Mouse (Mus musculus) left cerebral cortex, postnatal 10 days (tissue): ENCODE measurements around the gene Bin2. TPM values are rescaled to one million over a fixed set of nuclear protein-coding genes. Genes with fewer than 3 reads are reported as not detected.

Experiments
- DNase-seq, 2 experiments: peaks; one replicate each; pipeline ENCODE4 v3.0.0; 2021 to 2022; ENCODE audit warnings: low spot score in 2 of 2, mixed read lengths in 1 of 2; ENCODE audit errors: extremely low spot score in 1 of 2
- intact Hi-C: fragments of 180-260 bp; cut with DNase I; formaldehyde crosslinking; loops from one replicate; pipeline ENCODE4 v1.15.1; 2025
- microRNA-seq: library from miRNA; unstranded; fragments of <30 nt; microRNA quantifications from one replicate; pipeline ENCODE4 v1.2.0, GENCODE M21; 2022
- total RNA-seq, 2 experiments: library from RNA; stranded (reverse); gene quantifications; 2 replicates each; pipeline ENCODE4 v1.2.3; 2021

Bin2 gene
- total RNA-seq, 2 experiments from 2014 or later, result 5.1 to 5.6 TPM

DNA sequence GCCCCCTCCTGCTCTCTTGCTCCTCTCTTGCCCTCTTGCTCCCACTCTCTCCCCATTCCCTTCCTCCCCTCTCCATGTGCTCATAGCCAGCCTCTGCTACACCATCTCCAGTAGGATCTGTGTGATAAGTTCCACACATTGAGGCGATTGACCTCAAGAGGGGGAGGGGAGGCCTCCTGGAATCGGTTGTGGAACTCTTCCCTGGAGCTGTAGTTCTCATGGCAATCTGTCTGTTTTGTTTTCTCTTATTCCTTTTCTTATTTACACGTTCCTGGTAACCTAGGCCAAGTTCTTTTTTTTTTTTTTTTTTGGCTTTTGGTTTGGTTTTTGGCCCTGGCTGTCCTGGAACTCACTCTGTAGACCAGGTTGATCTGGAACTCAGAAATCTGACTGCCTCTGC is 67.7 kb downstream of the Bin2 start:
- no peak for DNase-seq
- intact Hi-C loops, result no loop called here

DNA sequence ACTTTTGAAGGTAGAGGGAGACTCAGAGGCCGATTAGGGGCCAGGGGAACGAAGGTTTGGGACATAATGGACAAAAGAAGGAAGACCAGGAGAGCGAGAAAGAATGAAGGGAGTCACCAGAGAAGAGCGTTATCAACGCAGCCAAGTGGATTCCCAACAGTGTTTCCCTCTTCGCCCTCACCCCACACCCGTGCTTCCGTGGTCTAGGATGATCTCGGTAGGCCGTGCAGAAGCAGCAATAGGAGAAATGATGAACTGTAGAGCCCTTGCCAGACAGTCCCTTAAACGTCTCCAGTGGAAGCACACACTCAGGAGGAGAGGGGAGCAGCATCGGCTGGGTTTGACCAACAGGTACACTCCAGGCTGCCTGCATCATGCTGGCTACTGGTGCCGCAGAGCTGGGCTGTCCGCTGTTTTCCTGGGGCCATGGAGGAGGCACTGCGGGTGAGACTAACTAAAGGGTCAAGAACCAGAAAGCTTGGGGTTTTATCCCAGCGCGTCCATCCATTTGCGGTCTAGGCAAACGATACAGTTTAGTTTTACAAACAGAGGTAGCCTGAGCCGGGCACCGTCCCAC is 68.6 kb downstream of the Bin2 start:
- intact Hi-C loops, result no loop called here

DNA sequence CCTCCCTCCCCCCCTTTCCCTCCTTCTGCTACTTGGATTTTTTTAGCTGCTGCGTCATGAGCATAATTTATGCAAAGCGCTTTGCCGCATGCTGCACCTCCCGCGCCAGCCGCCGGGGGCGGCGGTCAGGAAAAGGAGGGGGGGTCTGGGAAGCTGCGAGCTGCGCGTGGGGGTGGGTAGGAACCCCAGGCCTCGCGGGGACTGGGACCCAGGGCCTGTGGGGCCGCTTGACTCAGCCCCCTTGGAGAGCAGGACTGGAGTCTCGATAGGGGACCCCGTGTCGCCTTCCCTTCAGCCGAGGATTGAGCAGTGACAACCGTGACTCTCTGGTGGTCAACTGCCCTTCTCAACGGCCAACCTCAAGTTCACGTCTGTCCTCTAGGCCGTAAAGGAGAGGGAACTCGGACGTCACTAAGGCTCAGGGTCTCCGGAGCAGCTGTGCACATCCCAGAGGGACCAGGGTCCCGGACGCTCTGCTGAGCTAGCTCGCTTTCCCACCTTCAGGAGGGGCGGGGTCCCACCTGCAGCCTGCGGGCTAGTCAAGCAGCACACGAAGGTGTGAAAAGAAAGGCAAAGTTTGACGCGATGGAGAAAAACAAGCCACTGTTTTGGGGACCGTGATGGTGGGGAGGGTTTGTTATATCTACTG is 69.2 kb downstream of the Bin2 start:
- intact Hi-C loops, result no loop called here
- peak; percentile 70 to 91 for DNase-seq

More for the DNA sequence above, 68.6 kb downstream of the Bin2 start:
- DNase-seq, result no peak

DNA sequence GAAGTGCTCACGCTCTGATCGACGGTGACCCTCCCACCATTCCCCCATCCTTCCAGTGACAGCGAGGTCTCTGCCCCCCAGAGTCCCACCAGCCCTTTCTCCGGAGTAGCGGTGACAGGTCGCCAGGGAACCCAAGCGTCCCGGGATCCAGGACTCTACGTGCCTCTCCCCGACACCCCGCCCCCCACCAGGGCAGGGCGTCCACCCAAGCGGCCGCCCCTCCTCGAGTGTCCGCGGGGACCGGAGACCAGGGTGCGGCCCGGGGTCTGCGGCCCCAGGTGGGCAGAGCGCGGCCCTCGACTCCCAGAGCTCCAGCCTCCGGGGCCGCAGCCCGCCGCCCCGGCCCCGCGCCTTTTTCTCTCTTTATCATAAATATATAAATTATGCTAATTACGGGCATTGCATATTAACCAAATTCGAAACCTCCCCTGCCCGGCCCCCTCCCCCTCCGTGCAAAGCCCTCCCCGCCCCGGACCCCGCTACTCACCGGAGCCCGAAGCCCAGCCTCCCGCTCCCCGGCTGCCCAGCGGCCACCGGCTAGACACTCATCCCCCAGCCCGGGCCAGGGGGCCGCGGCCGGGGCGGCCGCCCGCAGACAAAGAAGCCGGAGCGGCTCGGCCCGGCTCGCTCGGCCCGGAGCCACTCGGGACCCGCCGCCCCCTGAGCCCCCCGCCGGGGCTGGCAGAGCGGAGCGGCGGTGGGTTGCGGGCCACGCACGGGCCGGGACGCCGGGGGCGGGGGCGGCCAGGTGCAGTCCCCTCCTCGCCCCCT is 69.9 kb downstream of the Bin2 start, which contains the start of gene Pou6f1:
Pou6f1 (minus strand) TSS at position 709 of the 771 bp plus-strand sequence.
- intact Hi-C loops, result loop anchor here (5.0 kb wide), 1 partner anchor 47 kb away; the partner anchor contains the start of gene Tfcp2
- DNase-seq, result peak in 1 of 2 experiments; percentile 78

DNA sequence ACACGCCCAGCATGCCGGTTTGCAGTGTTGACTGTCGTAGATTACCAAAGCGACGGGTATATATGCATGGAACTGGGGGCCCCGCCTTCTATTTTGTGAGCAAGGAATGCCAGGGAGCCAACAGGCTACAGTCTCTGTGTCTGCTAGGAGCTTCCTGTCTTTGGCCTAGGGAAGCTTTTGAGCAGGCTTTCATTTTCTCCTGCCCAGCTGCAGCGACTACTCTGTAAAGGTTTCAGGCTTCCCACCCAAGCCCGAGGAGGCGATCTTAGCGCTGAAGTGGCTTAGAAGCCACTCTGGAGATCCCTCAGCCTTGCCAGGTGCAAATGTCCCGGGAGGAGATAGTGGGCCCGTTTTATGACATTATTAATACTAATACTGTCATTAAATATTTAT is 70.5 kb downstream of the Bin2 start:
- intact Hi-C loops, result loop anchor here (5.0 kb wide), 1 partner anchor 47 kb away; the partner anchor contains the start of gene Tfcp2
- DNase-seq, result peak in 1 of 2 experiments; percentile 72

DNA sequence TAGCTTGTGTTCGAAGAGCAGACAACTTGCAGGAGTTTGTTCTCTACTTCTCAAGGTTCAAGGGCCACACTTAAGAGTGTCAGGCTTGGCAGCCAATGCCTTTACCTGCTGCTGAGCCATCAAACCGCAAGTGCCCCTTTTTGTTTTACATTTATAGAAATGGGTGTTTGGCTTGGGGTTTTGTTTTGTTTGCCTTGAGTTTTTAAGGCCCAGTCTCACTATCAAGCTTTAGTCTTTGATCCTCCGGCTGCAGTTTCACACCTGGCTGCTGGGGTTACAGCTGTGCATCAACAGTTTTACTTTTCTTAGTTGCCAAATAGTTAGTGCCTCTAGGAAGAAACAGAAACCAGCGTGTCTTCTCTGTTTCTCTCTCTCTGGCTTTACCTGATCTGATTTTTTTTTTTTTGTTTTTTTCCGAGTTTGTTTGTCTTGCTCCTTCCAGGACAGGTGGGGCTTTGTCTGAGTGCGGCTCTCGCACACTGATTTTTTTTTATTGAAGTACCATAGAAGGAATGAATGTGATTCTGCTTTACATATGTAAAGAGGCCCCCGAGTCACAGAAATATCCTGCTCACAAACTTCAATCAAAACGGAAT is 71.0 kb downstream of the Bin2 start:
- DNase-seq, result no peak
- intact Hi-C loops, result loop anchor here (5.0 kb wide), 1 partner anchor 46 kb away; the partner anchor contains the start of gene Tfcp2

DNA sequence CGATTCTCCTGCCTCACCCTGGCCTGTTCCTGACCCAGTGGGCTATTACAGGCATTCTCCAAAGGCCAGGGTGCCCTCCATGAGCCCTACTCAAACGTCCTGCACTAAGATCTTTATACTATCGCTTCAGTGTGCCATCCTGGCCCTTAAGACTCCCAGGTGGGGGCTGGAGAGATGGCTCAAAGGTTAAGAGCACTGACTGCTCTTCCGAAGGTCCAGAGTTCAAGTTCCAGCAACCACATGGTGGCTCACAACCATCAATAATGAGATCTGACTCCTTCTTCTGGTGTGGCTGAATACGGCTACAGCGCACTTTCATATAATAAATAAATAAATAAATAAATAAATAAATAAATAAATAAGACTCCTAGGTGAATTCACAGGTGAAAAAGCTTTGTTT is 76.5 kb downstream of the Bin2 start:
- no peak for DNase-seq

More for the DNA sequence above, 76.5 kb downstream of the Bin2 start:
- intact Hi-C loops, result no loop called here

Small RNA genes within 50 kb of the gene (microRNA-seq; reads per million reads assigned to microRNA genes)
- gene Mir6961, result not detected

Other genes starting within 250 kb of the Bin2 start
- gene Gm5475, start 247.4 kb downstream of the Bin2 start, total RNA-seq, result under 1 TPM in 1 of 2 experiments, not detected in 1; 0.18 TPM
- 10 to 100 TPM; 53.5 to 55.6 TPM for gene Slc11a2, start 244.5 kb downstream of the Bin2 start, total RNA-seq
- gene Letmd1, start 200.5 kb downstream of the Bin2 start, total RNA-seq, result 10 to 100 TPM; 77.9 to 78.2 TPM
- 10 to 100 TPM; 41.7 to 43.7 TPM for gene Csrnp2, start 174.1 kb downstream of the Bin2 start, total RNA-seq
- gene Tfcp2, start 117.5 kb downstream of the Bin2 start, total RNA-seq, result 10 to 100 TPM; 31.0 to 31.5 TPM
- 100 to 1,000 TPM; 102 to 120 TPM for gene Pou6f1, start 69.6 kb downstream of the Bin2 start, total RNA-seq
- gene Dazap2, start 54.2 kb downstream of the Bin2 start, total RNA-seq, result 10 to 100 TPM; 75.3 to 76.8 TPM
- gene Smagp, start 32.6 kb downstream of the Bin2 start, total RNA-seq, result 1 to 10 TPM; 2.4 to 2.6 TPM
- gene Cela1, start 18.4 kb upstream of the Bin2 start, total RNA-seq, result 1 to 10 TPM; 1.6 to 2.2 TPM
- under 1 TPM; 0.47 to 0.69 TPM for gene Galnt6, start 59.8 kb upstream of the Bin2 start, total RNA-seq
- 10 to 100 TPM; 84.1 to 84.7 TPM for gene Slc4a8, start 92.2 kb upstream of the Bin2 start, total RNA-seq
- 100 to 1,000 TPM; 164 to 171 TPM for gene Scn8a, start 200.3 kb upstream of the Bin2 start, total RNA-seq